Mouse (Mus musculus) lung, postnatal 0 days (tissue): Measurements from ENCODE around the gene Olfr691. TPM values are rescaled to one million over a fixed set of nuclear protein-coding genes. Genes with fewer than 3 reads are reported as not detected.

Experiments used
- ATAC-seq: fragments of 200-750 bp; cut with Nextera tagmentation; 2 replicates; pipeline ENCODE4 v1.8.0; 2017; ENCODE audit warnings: moderate library complexity
- DNase-seq: peaks from one replicate; pipeline ENCODE4 v3.0.0-alpha.2; 2016; ENCODE audit warnings: low spot score
- H3K27ac ChIP-seq: fragments of 300-500 bp; sonication (generic); 2 replicates; pipeline ENCODE4 v1.5.1; 2014; ENCODE audit warnings: antibody characterized with exemption, mild to moderate bottlenecking, low read length, mixed read lengths
- H3K27me3 ChIP-seq: fragments of 300-500 bp; sonication (generic); replicated peaks from 2 replicates; pipeline ENCODE4 v1.6.1; 2014; ENCODE audit warnings: low read length, mixed read lengths; ENCODE audit not compliant: insufficient read depth
- H3K36me3 ChIP-seq: fragments of 300-500 bp; sonication (generic); 2 replicates; pipeline ENCODE4 v1.6.1; 2014; ENCODE audit warnings: low read length, mixed read lengths; ENCODE audit not compliant: insufficient read depth
- H3K4me1 ChIP-seq: fragments of 300-500 bp; sonication (generic); 2 replicates; pipeline ENCODE4 v1.6.1; 2014; ENCODE audit warnings: antibody characterized with exemption, low read depth, low read length, mixed read lengths; ENCODE audit not compliant: insufficient read depth
- H3K4me2 ChIP-seq: fragments of 300-500 bp; sonication (generic); replicated peaks from 2 replicates; pipeline ENCODE4 v1.6.1; 2014; ENCODE audit warnings: low read depth, mild to moderate bottlenecking, low read length, moderate library complexity, mixed read lengths
- H3K4me3 ChIP-seq: fragments of 300-500 bp; sonication (generic); 2 replicates; pipeline ENCODE4 v1.5.1; 2014; ENCODE audit warnings: low read depth, low read length
- H3K9ac ChIP-seq: fragments of 300-500 bp; sonication (generic); replicated peaks from 2 replicates; pipeline ENCODE4 v1.6.1; 2014; ENCODE audit warnings: low read depth, mild to moderate bottlenecking
- H3K9me3 ChIP-seq: fragments of 300-500 bp; sonication (generic); 2 replicates; pipeline ENCODE4 v1.6.1; 2016; ENCODE audit warnings: low read length, mixed read lengths
- CTCF ChIP-seq: IDR thresholded peaks from 2 replicates; pipeline ENCODE4 v1.5.1; 2016; ENCODE audit warnings: antibody characterized with exemption, mild to moderate bottlenecking
- EP300 ChIP-seq: IDR thresholded peaks from 2 replicates; pipeline ENCODE4 v1.6.1; 2016; ENCODE audit warnings: antibody characterized with exemption, mild to moderate bottlenecking, control low read depth
- WGBS: fragments of 180-500 bp; shearing (Covaris S2); extraction: QIAGEN DNeasy Blood & Tissue Kit; methylation state at CpG from one replicate; pipeline ENCODE4 v1.1.7; 2014; 5-methylcytosine and 5-hydroxymethylcytosine counted together
- polyA plus RNA-seq: library from polyadenylated mRNA; unstranded; fragments of >200 nt; fragmentation: Nextera tagmentation; extraction: Ambion mirVana; gene quantifications from 2 replicates; pipeline ENCODE4 v1.2.1, GENCODE M21; 2015

Gene Olfr691
- polyA plus RNA-seq, 1 experiment from 2014 or later, result not detected

- DNase-seq (no peak), ATAC-seq (no peak)
- TF ChIP-seq EP300 (no peak), CTCF (no peak)
- WGBS, result 73% methylated on average over 2 of the region's 2 CpGs
- Histone ChIP-seq H3K36me3 (no peaks in the 10 kb centered on the region), H3K9ac (no peak overlapping the region), H3K27me3 (no peaks in the 10 kb centered on the region), H3K27ac (no peak overlapping the region), H3K4me3 (no peak overlapping the region), H3K4me1 (no peaks in the 10 kb centered on the region), H3K4me2 (no peak overlapping the region), H3K9me3 (no peaks in the 10 kb centered on the region)
These were observed 682 bp upstream of the Olfr691 start for GRCm38 (mm10) chr7:105342752-105343151.

DNA sequence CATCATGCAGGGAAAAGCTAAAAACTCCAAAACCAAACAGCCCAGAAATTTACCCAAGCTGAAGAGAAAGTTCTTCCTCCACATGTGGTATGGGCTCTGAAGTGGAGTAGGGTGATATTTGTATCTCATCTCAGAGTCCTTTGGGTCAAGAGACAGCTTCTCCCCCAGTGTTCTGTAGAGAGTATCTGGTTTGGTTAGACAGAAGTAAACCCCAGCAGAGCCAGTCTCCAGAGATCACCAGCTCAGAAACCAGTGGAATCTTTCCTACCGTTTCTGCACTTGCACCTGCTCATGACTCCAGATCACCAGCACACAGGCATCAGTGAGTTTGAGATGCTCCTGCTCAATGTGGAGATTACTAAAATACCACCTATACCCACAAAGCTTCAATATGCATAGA is 8.1 kb downstream of the Olfr691 start, which contains the start of gene Olfr690:
Gene Olfr690, minus strand, starts transcription at position 101 of the 400 bp plus-strand sequence.
- Histone ChIP-seq H3K4me1 (no peaks in the 10 kb centered on the region), H3K27me3 (no peaks in the 10 kb centered on the region), H3K27ac (no peak within 1 kb of the TSS), H3K4me3 (no peak within 1 kb of the TSS), H3K9me3 (no peaks in the 10 kb centered on the region), H3K9ac (no peak within 1 kb of the TSS), H3K4me2 (no peak within 1 kb of the TSS), H3K36me3 (no peaks in the 10 kb centered on the region)
- WGBS, result 87% methylated on average over 1 of the region's 1 CpGs
- TF ChIP-seq EP300, result no peak
- TF ChIP-seq CTCF, result no peak
- DNase-seq, result no peak
- no peak for ATAC-seq

- ATAC-seq, result no peak
These were observed 16.8 kb downstream of the Olfr691 start for GRCm38 (mm10) chr7:105325302-105325701.

GRCm38 (mm10) chr7:105310865-105311264 is 31.2 kb downstream of the Olfr691 start, which contains the start of gene Olfr689:
Gene Olfr689, plus strand, starts transcription at chr7:105311165.
- Histone ChIP-seq H3K27me3 (no peaks in the 10 kb centered on the region), H3K4me2 (no peak within 1 kb of the TSS), H3K27ac (no peak within 1 kb of the TSS), H3K4me1 (no peaks in the 10 kb centered on the region), H3K9ac (no peak within 1 kb of the TSS), H3K4me3 (no peak within 1 kb of the TSS), H3K36me3 (no peaks in the 10 kb centered on the region), H3K9me3 (no peaks in the 10 kb centered on the region)
- TF ChIP-seq CTCF, result no peak
- TF ChIP-seq EP300, result no peak
- WGBS, result 69% methylated on average over 1 of the region's 1 CpGs
- ATAC-seq (no peak), DNase-seq (no peak)

More at GRCm38 (mm10) chr7:105325302-105325701, 16.8 kb downstream of the Olfr691 start:
- no peak overlapping the region for H3K9ac ChIP-seq
- no peaks in the 10 kb centered on the region for H3K4me1 ChIP-seq
- no peaks in the 10 kb centered on the region for H3K27me3 ChIP-seq
- WGBS, result 61% methylated on average over 2 of the region's 2 CpGs
- TF ChIP-seq EP300, result no peak
- TF ChIP-seq CTCF, result no peak
- H3K27ac ChIP-seq, result no peak overlapping the region
- DNase-seq, result no peak
- no peak overlapping the region for H3K4me2 ChIP-seq
- no peak overlapping the region for H3K4me3 ChIP-seq
- H3K36me3 ChIP-seq, result no peaks in the 10 kb centered on the region
- no peaks in the 10 kb centered on the region for H3K9me3 ChIP-seq

DNA sequence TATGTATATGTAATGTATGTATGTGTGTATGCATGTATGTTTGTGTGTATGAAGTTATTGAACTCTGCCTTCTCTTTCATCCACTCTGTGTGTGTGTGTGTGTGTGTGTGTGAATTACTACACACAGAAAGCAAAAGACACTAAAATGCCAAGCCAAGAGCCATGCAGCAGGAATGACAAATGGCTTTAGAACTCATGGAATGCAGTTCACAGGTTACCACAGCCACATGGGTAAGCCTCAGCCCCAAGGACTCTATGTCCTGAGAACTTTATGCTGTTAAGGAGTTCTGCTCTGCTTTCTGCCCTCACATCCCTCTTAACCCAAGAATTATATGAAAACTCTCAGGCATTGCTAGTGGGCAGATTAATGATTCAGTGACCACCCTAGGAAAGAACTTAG is 52.0 kb downstream of the Olfr691 start:
- no peak for TF ChIP-seq EP300
- no peak for TF ChIP-seq CTCF
- no peak overlapping the region for H3K27ac ChIP-seq
- H3K9me3 ChIP-seq, result no peaks in the 10 kb centered on the region
- no peaks in the 10 kb centered on the region for H3K27me3 ChIP-seq
- H3K4me2 ChIP-seq, result no peak overlapping the region
- H3K4me3 ChIP-seq, result no peak overlapping the region
- DNase-seq (no peak), ATAC-seq (no peak)
- H3K4me1 ChIP-seq, result no peaks in the 10 kb centered on the region
- no peaks in the 10 kb centered on the region for H3K36me3 ChIP-seq
- H3K9ac ChIP-seq, result no peak overlapping the region

- Histone ChIP-seq H3K36me3 (no peaks in the 10 kb centered on the region), H3K27me3 (no peaks in the 10 kb centered on the region), H3K4me2 (no peak within 1 kb of the TSS), H3K4me3 (no peak within 1 kb of the TSS), H3K27ac (no peak within 1 kb of the TSS), H3K9ac (no peak within 1 kb of the TSS), H3K9me3 (no peaks in the 10 kb centered on the region), H3K4me1 (no peaks in the 10 kb centered on the region)
- no peak for ATAC-seq
- 74% methylated on average over 6 of the region's 6 CpGs for WGBS
- TF ChIP-seq EP300, result no peak
- no peak for TF ChIP-seq CTCF
- no peak for DNase-seq
These were observed 54.3 kb downstream of the Olfr691 start, which contains the start of gene Olfr688 for GRCm38 (mm10) chr7:105287795-105288194. Gene Olfr688, plus strand, starts transcription at chr7:105288095.

Other genes starting within 250 kb of the Olfr691 start
- not detected in 2 replicates for gene Olfr680-ps1, start 249.5 kb downstream of the Olfr691 start, polyA plus RNA-seq
- not detected in 2 replicates for gene Olfr681, start 225.4 kb downstream of the Olfr691 start, polyA plus RNA-seq
- not detected in 2 replicates for gene Olfr683, start 195.3 kb downstream of the Olfr691 start, polyA plus RNA-seq
- gene Olfr684, start 178.6 kb downstream of the Olfr691 start, polyA plus RNA-seq, result not detected in 2 replicates
- gene Olfr685, start 156.3 kb downstream of the Olfr691 start, polyA plus RNA-seq, result not detected in 2 replicates
- not detected in 2 replicates for gene Olfr686, start 134.8 kb downstream of the Olfr691 start, polyA plus RNA-seq
- not detected in 2 replicates for gene Olfr688, start 54.2 kb downstream of the Olfr691 start, polyA plus RNA-seq
- gene Olfr689, start 31.1 kb downstream of the Olfr691 start, polyA plus RNA-seq, result not detected in 2 replicates
- gene Olfr690, start 8.2 kb downstream of the Olfr691 start, polyA plus RNA-seq, result not detected in 2 replicates
- not detected in 2 replicates for gene Olfr692, start 26.0 kb upstream of the Olfr691 start, polyA plus RNA-seq
- not detected in 2 replicates for gene Gm5901, start 32.8 kb upstream of the Olfr691 start, polyA plus RNA-seq
- gene Fam160a2, start 57.8 kb upstream of the Olfr691 start, polyA plus RNA-seq, result 25.1 and 26.0 TPM in 2 replicates
- gene Cnga4, start 62.3 kb upstream of the Olfr691 start, polyA plus RNA-seq, result 0.11 TPM in 1 of 2 replicates, not detected in the other
- 0.06 and 0.12 TPM in 2 replicates for gene Cckbr, start 83.5 kb upstream of the Olfr691 start, polyA plus RNA-seq
- gene Cavin3, start 140.0 kb upstream of the Olfr691 start, polyA plus RNA-seq, result 162 and 168 TPM in 2 replicates
- gene Smpd1, start 212.1 kb upstream of the Olfr691 start, polyA plus RNA-seq, result 57.1 and 57.5 TPM in 2 replicates
- 71.2 and 77.6 TPM in 2 replicates for gene Apbb1, start 239.4 kb upstream of the Olfr691 start, polyA plus RNA-seq